Mouse (Mus musculus) adrenal gland, postnatal 25 days (tissue): ENCODE results near the gene Cux2. TPM values are rescaled to one million over a fixed set of nuclear protein-coding genes. Genes with fewer than 3 reads are reported as not detected.

Experiments
- DNase-seq: peaks from one replicate; pipeline ENCODE4 v3.0.0; 2021; ENCODE audit warnings: mixed read lengths
- long read RNA-seq: library from polyadenylated mRNA; stranded (forward); transcript quantifications from one replicate; pipeline ENCODE4 v2.0.0, GENCODE M21; 2021
- total RNA-seq: library from RNA; stranded (reverse); gene quantifications from 2 replicates; pipeline ENCODE4 v1.2.3, GENCODE M21; 2021

The Cux2 gene
- 20.9 and 29.8 TPM in 2 replicates for total RNA-seq
- long read RNA-seq, partial matches to known transcripts: 0 of 2 reads
- long read RNA-seq, other reads (novel, unspliced or antisense): 2 of 2 reads

- peak; percentile 75 for DNase-seq
Measured at GRCm38 (mm10) chr5:122050017-122050831, at the start of gene Cux2. Cux2 (minus strand) TSS chr5:122050102.

DNA sequence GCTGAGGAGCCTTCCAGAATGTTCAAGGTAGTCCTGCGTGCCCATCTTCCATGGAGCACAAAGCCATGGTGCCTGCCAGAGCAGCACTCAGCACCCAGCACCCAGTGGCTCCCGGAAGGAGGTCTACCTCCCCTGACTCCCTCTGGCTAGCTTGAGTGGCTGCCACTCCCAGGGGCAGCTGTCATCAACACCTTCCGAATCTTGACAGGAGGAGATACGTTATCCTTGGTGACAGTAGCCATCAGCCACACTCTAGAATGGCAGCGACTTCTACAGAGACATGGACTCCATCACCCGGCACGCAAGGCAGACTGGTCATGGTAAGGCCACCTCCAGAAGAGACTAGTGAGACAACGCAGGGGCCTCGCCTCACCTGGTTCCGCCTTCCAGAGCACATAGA lies 44.5 kb upstream of the Cux2 start:
- no peak for DNase-seq

- no peak for DNase-seq
Measured at GRCm38 (mm10) chr5:122093734-122094133, 43.8 kb upstream of the Cux2 start.

DNA sequence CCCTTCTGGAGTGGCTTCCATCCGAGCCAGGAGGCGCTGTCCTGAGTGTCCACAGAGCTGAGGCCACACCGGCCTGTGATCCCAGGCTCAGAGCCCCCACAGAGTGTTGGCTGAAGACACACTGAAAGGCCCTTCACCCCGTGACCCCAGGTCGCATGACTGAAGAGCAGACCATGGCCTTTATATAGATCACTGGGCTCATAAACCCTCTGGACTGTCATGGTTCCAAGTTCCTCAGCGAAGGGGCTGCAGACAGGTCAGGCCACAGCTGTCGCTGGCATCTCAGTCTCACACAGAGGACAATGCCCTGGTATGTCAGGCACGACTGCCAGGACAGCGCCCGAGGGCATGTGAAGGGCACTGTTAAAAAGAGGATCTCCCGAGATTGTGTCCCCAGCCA lies 42.9 kb upstream of the Cux2 start:
- DNase-seq: no peak

GRCm38 (mm10) chr5:122091070-122091469 lies 41.2 kb upstream of the Cux2 start:
- DNase-seq: peak; percentile 61

- no peak for DNase-seq
Measured at GRCm38 (mm10) chr5:122089664-122090063, 39.8 kb upstream of the Cux2 start.

- DNase-seq: peak; percentile 87
Measured at GRCm38 (mm10) chr5:122088917-122089316, 39.0 kb upstream of the Cux2 start.

GRCm38 (mm10) chr5:122086121-122086520 lies 36.2 kb upstream of the Cux2 start:
- no peak for DNase-seq

DNA sequence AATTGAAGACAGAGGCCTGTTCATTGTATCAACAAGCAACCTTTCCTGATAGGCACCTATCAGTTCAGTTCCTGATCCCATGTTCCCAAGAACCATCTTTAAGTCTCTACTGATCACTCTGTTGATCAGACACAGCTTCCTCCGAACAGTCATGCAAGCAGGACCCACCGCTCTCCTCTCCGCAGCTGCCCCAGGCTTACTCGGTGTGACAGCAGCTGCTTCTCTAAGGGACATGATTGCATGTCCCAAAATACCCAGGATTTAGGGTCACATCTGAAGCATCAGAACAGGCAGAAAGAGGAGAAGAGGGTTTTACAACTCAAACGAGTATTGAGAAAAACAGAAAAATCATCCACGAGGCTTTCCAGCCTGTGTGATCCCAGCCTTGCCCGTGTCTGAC lies 35.4 kb upstream of the Cux2 start:
- no peak for DNase-seq

DNA sequence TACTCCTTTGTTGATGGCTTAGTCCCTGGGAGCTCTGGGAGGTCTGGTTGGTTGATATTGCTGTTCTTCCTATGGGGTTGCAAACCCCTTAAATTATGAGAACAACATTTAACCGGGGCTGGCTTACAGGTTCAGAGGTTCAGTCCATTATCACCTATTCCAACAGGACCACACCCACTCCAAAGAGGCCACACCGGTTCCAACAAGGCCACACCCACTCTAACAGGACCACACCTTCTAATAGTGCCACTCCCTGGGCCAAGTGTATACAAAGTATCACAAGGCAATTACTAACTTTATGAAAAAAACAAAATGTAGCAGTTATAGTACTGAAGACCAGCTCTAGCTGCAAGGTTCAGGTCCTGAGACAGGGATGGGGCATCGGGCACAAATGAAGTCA lies 34.6 kb upstream of the Cux2 start:
- no peak for DNase-seq

DNA sequence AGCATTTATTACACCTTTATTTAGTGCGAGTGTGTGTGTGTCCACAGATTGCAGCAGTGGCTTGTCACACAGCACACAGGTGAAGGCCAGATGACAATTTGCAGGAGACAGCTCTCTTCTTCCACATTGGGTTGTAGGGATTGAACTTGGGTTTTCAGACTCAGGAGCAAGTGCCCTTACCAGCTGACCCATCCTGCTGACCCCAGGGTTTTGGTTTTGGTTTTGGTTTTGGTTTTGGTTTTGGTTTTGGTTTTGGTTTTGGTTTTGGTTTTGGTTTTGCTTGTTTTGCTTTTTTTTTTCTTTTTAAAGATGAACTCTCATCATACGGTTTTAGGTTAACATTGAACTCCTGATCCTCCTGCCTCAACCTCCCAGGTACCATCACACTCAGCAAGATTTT lies 33.4 kb upstream of the Cux2 start:
- no peak for DNase-seq

- DNase-seq: no peak
Measured at GRCm38 (mm10) chr5:122081471-122081870, 31.6 kb upstream of the Cux2 start.

GRCm38 (mm10) chr5:122080930-122081329 lies 31.0 kb upstream of the Cux2 start:
- no peak for DNase-seq

DNA sequence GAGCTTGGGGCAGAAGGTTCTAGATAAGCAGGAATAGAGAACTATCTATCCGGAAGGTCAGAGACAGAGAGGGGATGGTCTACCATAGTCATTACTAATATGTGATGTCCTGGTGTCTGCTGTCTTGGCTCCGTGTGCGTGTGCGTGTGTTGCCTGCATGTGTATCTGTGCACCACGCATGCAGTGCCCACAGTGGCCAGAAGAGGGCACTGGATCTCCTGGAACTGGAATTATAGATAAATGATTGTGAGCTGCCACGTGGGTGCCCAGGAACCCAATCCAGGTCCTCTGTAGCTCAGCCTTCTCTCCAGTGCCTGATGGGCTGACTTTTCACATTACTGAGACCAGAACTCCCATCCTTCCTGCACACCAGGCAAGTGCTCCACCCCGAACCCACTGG lies 29.9 kb upstream of the Cux2 start:
- no peak for DNase-seq

GRCm38 (mm10) chr5:122077244-122077643 lies 27.3 kb upstream of the Cux2 start:
- no peak for DNase-seq

DNA sequence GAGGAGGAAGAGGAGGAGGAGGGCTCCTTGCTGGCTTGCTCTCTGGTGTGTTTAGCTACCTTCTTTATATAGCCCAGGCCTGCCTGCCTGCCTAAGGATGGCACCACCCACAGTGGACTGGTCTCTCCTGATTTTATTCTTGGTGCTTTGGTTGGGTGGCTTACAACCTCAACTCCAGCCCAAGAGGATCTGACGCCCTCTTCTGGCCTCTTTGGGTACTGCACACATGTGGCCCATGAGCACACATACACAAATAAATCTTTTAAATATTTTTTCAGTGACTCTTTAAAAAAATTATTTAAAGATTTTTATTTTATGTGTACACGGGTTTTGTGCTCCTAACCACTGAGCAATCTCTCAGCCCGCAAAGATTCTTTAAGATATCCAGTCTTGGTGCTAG lies 25.8 kb upstream of the Cux2 start:
- DNase-seq: no peak

GRCm38 (mm10) chr5:122071997-122072396 lies 22.1 kb upstream of the Cux2 start:
- DNase-seq: no peak

- peak; percentile 40 for DNase-seq
Measured at GRCm38 (mm10) chr5:122070963-122071800, 21.3 kb upstream of the Cux2 start.

GRCm38 (mm10) chr5:122068563-122068962 lies 18.7 kb upstream of the Cux2 start:
- no peak for DNase-seq

DNA sequence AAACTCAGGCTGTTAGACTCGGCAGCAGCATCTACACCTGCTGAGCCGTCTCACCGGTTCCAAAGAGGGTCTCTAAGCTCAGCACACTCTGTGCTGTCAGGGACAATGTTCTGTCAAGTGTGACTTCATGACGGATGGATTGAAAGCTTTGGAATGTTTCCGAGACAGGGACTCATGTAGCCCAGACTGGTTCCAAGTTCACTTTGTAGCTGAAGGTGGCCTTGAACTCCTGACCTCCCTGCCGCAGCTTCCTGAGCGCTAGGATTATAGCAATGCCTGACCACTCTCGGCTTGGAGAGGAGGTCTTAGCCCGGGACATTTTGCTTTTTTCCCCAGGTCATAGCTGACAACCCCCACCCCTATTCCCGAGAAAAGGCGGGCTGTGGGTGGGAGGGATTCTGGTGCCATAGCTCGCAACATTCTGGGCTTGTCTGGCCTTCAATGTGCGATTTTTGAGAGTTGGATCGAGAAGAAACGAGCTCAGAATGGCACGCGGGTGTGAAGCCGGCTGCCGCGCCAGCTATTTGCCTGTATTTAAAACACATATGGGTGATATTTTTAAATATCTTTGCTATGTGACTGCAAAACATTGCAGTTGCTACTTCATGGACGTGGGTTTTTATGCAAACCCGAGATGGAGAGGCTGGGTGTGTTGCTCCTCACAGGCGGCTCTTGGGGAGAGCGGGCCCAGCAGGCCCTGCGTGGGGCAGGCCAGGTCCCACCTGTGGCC lies 13.5 kb upstream of the Cux2 start:
- DNase-seq: no peak

DNA sequence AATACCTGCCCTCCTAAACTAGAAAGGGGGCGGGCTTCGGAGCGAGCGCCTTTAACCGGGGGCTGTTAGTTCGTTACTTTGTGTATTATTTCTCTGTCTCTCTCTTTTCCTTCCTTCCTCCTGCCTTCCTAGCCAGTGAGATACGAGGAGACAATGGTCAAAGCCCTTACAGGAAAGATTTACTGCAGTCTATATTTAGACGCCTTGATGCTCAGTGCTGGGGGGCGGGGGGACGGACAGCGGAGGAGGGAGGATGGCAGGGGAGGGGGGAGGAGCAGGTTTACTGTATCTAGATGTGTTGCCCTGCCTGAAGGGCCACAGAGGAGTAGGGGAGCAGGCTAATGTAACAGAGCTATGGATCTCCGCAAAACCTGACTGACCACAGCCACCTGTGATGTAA lies 12.6 kb upstream of the Cux2 start:
- no peak for DNase-seq

DNA sequence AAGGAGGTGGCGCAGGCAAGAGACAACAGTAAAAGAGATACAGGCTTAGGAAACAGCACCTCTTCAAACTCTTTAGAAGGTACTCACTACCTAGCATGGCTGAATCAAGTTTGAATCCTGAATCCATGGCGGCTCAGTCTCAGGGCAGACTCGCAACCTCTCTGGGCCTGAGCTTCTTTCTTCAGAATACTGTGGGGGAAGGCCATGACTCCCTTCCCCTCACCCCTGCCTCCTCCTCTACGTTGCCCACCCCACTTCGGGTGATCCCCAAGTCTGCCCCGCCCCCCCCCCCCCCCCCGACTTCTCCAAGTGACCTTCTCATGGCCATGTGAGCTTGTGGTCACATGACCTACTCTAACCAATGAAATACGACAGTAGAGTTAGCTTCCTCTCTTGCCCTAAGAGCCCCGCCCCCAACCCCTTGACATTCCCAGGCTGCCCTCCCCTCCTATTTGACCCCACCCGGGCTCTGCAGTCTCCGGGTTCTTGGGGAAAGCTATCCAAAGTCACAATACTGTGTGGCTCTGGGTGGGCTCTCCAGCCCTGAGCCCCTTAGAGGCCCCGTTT lies 10.9 kb upstream of the Cux2 start:
- DNase-seq: no peak
